Mouse (Mus musculus): ENCODE data around the gene C1rl.
"Not testable (repeated sequence)": the region's sequence is repeated elsewhere in the genome, so short reads cannot be mapped to it uniquely, and the experiment has no call there.

C1rl gene

GRCm38 (mm10) chr6:124499914-124500566 is 7.1 kb downstream of the C1rl start:
- DNase-seq (ENCODE audit: low read depth in 1 of 2, low spot score in 2 of 2): no peak

DNA sequence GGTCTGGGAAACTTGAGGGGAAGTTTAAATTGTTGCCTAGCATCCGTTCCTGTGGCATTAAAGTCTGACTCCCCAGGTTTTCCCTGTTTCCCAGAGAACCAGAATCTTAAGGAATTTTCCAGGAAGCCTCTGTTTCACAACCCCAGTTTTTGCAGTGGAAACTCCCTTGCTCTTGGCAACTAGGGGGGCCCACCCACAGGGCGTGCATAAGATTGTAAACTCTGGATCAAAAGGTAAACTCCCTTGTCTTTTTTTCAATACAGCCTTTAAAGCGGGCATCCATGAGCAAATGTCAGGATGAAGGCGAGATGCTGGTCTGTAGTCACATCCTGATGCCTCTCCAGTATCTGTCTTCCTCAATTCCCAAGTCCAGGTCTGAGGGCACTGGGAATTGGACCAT is 8.6 kb downstream of the C1rl start:
- DNase-seq (ENCODE audit: low read depth in 1 of 2, low spot score in 2 of 2): no peak

- DNase-seq (ENCODE audit: low read depth in 1 of 2, low spot score in 2 of 2): no peak
Observed at GRCm38 (mm10) chr6:124502021-124502420, 9.1 kb downstream of the C1rl start.

DNA sequence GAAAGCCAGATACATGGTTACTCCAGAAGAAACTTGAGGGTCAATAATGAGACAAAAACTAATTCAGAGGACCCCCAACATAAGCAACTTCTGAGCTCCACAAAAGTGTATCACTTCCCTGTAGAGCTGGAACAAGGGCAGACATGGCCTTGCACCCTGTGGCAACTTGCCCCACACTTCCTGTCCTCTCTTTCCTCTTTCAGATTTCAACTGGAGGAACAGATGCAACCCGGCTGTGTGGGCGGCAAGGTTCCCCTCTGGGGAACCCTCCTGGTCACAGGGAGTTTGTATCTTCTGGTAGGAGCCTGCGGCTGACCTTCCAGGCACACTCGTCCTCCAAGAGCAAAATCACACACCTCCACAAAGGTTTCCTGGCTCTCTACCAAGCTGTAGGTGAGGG is 12.1 kb downstream of the C1rl start:
- DNase-seq (ENCODE audit: low read depth in 1 of 2, low spot score in 2 of 2): peak; percentile 42 to 48

DNA sequence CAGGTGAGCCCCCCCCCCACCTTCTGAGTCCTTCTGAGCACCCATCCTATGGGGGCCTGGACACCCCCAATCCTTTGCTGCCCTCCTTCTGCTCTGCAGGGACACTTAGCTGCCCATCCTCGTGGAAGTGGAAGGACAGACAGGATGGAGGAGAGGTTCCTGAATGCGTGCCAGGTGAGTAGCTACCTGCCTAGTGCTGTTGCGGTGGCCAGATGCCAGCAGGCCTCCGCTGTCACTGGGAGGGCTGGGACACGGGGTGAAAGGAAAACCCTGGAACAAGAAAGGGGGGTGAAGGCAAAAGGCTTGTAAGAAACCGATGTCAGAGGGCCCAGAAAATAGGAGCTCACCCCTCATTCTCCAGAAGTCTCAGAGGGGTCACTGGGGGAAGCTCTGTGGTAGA is 14.1 kb downstream of the C1rl start:
- no peak for DNase-seq (ENCODE audit: low read depth in 1 of 2, low spot score in 2 of 2)

- DNase-seq (ENCODE audit: low read depth in 1 of 2, low spot score in 2 of 2): no peak
Observed at GRCm38 (mm10) chr6:124508292-124508691, 15.4 kb downstream of the C1rl start.

DNA sequence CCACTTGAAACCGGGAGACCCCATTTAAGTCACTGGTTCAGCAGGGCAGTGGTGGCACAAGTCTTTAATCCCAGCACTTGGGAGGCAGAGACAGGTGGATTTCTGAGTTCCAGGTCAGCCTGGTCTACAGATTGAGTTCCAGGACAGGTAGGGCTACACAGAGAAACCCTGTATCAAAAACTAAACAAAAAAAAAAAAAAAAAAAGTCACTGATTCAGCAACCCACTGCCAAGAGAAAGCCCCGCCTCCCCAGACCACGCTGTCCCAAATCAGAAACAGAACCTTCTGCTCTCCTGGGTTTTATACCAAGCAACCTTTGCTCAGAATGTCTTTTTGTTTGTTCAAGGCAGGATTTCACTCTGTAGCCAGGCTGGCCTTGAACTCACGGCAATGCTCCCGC is 16.3 kb downstream of the C1rl start:
- not testable (repeated sequence) for DNase-seq (ENCODE audit: low read depth in 1 of 2, low spot score in 2 of 2)

DNA sequence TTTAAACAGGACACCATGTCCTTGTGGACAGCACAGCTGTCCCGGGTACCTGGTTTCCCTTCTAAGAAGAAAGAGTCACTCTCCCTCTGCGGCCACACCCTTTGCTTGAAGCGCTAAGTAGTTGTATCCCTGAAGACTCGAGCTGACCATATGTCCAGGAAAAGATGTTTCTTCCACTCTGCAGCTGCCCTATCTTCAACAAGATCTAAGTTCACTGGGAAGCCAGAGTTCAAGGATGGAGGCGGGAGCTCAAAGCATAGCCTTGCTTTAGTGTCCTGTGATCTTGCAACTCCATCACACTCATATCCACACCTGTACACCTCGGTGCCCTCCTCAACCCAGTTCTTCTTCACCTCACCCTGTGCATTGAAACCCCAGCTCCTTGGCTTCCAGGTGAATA is 19.0 kb downstream of the C1rl start:
- DNase-seq (ENCODE audit: low read depth in 1 of 2, low spot score in 2 of 2): no peak

DNA sequence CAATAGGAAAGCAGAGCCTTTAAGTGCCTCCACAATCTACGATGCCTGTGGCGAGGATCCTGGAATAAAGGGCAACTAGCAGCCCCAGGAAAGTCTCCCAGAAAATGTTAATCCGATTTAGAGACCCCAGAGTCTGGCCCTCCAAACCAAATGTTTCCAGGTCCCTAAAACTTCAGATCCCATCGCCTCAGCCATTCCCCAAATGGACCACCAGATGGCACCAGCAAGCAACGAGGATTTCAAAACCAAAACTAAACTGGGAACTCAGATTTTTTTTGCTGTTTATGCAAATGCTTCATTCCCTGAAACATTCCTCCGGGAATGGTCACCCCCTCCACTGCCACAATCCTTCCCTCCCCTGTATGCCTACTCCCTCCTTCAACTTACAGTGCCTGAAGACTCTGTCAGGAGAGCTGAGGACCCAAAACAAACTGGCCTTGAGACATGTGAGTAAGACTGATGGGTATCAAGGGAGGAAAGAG is 19.5 kb downstream of the C1rl start, which contains the start of gene C1ra:
Gene C1ra (plus strand): TSS at position 51 of the 482 bp plus-strand sequence.
- peak in 1 of 2 experiments; percentile 46 for DNase-seq (ENCODE audit: low read depth in 1 of 2, low spot score in 2 of 2)

- DNase-seq (ENCODE audit: low read depth in 1 of 2, low spot score in 2 of 2): not testable (repeated sequence)
Observed at GRCm38 (mm10) chr6:124517733-124518132, 24.8 kb downstream of the C1rl start.

DNA sequence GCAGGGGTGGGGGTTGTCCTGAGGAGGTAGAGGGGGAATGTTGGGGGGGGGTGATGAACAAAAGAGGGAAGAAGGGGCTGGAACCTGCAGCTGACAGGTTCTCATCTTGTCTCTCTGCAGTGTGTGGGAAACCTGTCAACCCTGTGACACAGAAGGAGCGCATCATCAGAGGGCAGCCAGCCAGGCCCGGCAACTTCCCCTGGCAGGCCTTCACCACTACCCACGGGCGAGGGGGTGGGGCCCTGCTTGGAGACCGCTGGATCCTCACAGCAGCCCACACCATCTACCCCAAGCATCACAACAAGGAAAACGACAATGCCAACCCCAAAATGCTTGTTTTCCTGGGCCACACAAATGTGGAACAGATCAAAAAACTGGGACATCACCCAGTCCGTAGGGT is 29.2 kb downstream of the C1rl start:
- not testable (repeated sequence) for DNase-seq (ENCODE audit: low read depth in 1 of 2, low spot score in 2 of 2)

- DNase-seq (ENCODE audit: low read depth in 1 of 2, low spot score in 2 of 2): no peak
Observed at GRCm38 (mm10) chr6:124527881-124528280, 35.0 kb downstream of the C1rl start.

DNA sequence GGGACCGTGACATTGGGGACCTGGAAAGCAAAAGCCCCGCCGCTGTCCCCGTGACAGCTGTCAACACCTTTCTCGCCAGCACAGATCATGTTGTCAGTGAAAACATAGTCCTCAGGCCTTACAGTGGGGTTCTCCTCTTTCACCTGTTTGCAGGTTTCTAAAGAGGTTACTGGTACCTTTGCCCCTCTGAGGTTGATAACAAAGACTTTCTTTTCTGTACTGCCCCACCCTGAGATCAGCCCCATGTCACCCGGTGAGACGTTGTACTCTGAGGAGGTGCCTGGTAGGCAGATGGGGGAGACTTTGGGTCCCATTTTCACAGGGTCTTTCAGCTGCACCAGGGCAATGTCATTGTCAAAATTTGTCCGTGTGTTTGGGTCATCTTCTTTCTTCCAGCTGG is 38.2 kb downstream of the C1rl start:
- no peak for DNase-seq (ENCODE audit: low read depth in 1 of 2, low spot score in 2 of 2)

DNA sequence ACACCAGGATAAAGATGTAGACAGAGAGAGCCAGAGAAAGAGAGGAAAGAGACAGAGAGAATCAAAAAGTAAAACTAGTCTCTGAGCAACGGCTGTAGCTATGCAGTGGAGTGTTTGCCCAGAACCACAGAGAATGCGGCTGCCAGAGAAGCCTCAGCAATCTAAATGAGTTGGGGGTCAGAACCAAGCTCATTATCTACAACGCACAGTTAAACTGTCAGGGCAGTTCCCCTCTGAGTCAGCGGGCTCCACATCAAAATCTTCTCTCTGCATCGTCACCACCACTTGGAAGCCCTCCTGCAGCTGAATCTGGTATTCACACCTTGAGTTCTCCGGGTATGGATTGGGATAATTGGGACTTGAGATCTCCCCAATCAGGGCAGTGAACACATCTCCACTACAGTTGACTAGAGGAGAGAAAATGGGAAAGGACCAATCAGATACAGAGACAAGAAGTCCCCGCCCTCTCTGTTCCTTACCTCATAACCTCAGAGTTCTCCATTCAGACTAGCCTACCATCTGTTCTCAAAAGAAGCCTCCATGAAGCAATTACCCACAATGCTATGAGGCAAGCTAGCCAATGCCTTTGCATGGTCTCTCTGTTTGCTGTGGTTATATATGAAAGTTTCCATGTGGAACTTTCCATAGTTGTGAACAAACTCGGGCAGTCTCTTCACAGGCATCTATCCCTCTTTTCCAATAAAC is 43.4 kb downstream of the C1rl start:
- not testable (repeated sequence) for DNase-seq (ENCODE audit: low read depth in 1 of 2, low spot score in 2 of 2)

DNA sequence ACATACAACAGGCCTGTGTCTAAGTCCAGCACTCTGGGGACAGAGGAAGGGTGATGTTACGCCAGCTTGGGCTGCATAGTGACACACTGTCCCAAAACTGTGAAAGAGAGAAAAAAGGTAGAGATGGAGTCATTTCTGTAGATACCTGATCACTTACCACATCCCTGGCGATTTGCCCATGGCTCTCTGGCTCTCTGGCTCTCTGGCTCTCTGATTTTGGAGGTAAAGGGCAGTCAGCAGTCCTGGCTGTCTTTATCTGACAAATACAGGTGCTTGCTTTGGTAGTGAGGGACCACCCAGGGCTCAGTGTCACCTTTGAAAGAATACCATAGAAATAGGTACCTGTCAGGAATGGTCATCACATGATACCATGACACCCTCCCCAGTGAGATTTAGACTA is 48.3 kb downstream of the C1rl start:
- not testable (repeated sequence) for DNase-seq (ENCODE audit: low read depth in 1 of 2, low spot score in 2 of 2)

DNA sequence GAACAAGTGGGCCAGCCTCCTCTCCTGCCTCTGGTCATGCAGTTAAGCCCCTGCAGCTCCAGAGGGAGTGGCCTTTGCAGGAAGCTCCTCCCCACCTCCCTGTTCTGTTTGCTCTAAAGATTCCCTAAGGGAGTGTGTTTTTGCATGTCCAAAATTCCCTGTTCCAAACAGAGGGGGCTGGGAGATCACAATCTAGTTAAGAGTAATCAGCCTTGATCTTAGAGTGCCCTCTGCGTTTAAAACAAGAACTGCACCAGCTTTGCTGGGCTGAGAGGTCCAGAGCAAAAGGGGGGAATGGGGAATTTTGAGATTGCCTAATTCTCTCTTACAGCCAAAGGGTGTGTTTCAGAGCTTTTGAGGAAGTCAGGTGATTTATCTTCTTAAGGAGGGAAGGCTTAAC is 49.4 kb downstream of the C1rl start, which contains the start of gene C1s1:
Gene C1s1 (minus strand): TSS at position 76 of the 400 bp plus-strand sequence.
- DNase-seq (ENCODE audit: low read depth in 1 of 2, low spot score in 2 of 2): peak; percentile 12 to 24

GRCm38 (mm10) chr6:124544466-124544865 is 51.6 kb downstream of the C1rl start:
- DNase-seq (ENCODE audit: low read depth in 1 of 2, low spot score in 2 of 2): no peak

GRCm38 (mm10) chr6:124545425-124545824 is 52.5 kb downstream of the C1rl start:
- DNase-seq (ENCODE audit: low read depth in 1 of 2, low spot score in 2 of 2): no peak

- DNase-seq (ENCODE audit: low read depth in 1 of 2, low spot score in 2 of 2): not testable (repeated sequence)
Observed at GRCm38 (mm10) chr6:124547979-124548378, 55.1 kb downstream of the C1rl start.

- DNase-seq (ENCODE audit: low read depth in 1 of 2, low spot score in 2 of 2): no peak
Observed at GRCm38 (mm10) chr6:124549023-124549550, 56.2 kb downstream of the C1rl start.

DNA sequence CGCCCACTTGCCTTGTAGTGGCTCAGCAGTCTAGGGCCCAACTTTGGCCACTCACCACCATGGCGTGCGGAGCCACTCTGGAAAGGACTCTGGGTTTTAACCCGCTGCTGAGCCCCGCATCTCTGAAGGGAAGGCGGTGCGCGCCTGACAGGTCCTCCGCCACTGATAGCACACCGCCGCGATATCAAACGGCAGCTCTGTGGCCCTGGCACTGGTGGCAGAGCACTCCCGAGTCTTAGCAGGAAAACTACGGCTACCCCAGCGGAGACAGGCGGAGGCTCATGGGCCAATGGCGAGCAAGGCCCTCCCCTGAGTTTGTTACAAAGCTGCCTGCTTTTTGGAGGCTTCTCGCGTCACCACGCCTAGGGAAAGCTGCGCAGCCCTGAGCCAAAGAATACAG is 59.9 kb downstream of the C1rl start:
- DNase-seq (ENCODE audit: low read depth in 1 of 2, low spot score in 2 of 2): no peak

DNA sequence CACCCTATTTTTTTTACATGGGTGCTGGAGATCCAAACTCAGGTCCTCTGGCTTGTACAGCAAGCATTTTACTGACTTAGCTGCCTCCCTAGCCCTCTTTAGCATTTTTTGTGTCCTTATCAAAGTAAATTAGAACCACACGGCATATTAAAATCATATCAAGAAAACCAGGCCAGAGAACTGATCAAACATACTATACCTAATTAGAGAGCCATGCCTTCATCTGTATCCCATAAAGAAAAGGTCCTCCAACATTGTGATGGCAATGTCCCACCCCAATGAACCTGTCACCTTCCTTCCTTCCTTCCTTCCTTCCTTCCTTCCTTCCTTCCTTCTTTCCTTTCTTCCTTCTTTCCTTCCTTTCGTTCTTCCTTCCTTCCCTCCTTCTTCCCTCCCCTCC is 63.0 kb downstream of the C1rl start:
- DNase-seq (ENCODE audit: low read depth in 1 of 2, low spot score in 2 of 2): not testable (repeated sequence)

All from monocyte, adult 2 months (primary cell).